26 mouse cellular contexts compared by ENCODE assay signal in the genomic region with DNA sequence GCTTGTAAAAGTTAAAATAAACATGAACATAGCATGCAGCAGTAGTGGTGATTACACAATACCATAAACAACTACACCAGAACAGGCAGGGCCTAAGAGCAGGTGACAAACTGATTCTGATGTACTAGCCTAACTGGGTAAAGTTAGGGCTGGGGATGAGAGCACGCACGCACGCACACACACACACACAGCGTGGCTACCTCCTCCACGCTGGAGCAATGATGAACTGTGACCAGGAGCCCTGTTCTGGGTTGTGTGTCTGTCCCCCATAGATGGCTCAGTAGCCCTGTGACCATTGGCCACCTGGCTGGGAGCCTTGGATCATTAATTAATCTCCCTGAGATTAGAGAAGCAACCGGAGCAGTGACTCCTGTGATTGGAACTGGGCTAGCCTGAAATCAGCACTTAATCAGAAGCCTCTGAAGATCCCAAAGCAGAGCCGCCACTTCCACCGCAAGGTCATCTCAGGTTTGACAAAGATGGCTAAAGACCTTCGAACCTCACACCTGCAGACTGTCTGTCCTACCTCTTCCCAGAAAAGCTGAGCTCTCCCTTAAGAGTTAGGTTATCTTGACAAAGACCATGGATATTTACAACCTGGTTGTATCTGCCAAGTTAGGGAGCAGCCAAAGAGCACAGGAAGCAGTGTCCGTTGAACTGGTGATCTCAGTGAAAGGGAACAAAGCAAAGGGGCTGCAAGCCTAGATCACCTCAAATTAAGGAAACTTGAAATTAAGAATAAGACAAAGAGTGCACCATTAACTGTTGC. TPM values are rescaled to one million over a fixed set of nuclear protein-coding genes. Genes with fewer than 3 reads are reported as not detected.
"Had no signal": no experiment of that assay in that cellular context is flagged by ENCODE, and none has a peak within 500 bp of the region (broad histone marks: within the 10 kb centered on the region; RNA-seq: fewer than 3 reads in every experiment).

No protein-coding gene starts in this region.

- H3K4me1 ChIP-seq: limb, embryonic 12.5 days; limb, embryonic 15.5 days; lung, embryonic 15.5 days had no signal

- H3K4me3 ChIP-seq: left cerebral cortex, adult 2 months; limb, embryonic 12.5 days; limb, embryonic 15.5 days; lung, embryonic 15.5 days had no signal

- H3K9ac ChIP-seq: limb, embryonic 12.5 days; limb, embryonic 15.5 days; lung, embryonic 15.5 days had no signal

- ATAC-seq: hindbrain, postnatal 0 days; inflammation-experienced regulatory T-cells, adult 6 months had no signal

- DNase-seq: layer of hippocampus, postnatal 36 days; left cerebral cortex, postnatal 4 days; lung, adult 18-20 months; lung, postnatal 10 days; lung, postnatal 4 days; midbrain, embryonic 14.5 days; thymus, adult 2 months; thymus, postnatal 14 days; thymus, postnatal 4 days had no signal

- H3K9me3 ChIP-seq: limb, embryonic 12.5 days; limb, embryonic 15.5 days; lung, embryonic 15.5 days had no signal

- H3K27me3 ChIP-seq: limb, embryonic 12.5 days; limb, embryonic 15.5 days; lung, embryonic 15.5 days had no signal

- H3K27ac ChIP-seq: hindbrain, postnatal 0 days; kidney, postnatal 0 days; left cerebral cortex, adult 2 months; limb, embryonic 12.5 days; limb, embryonic 15.5 days; lung, embryonic 15.5 days; stomach, postnatal 0 days had no signal

- H3K36me3 ChIP-seq: limb, embryonic 12.5 days; limb, embryonic 15.5 days; lung, embryonic 15.5 days had no signal

- H3K4me2 ChIP-seq: limb, embryonic 12.5 days; limb, embryonic 15.5 days; lung, embryonic 15.5 days; midbrain, embryonic 11.5 days had no signal

RNA-seq across cellular contexts. Expression of gene Fabp1, which starts 26.6 kb away (rescaled TPM):
- total RNA-seq: hindbrain, postnatal 0 days; layer of hippocampus, adult 8-10 months; layer of hippocampus, postnatal 10 days; layer of hippocampus, postnatal 36 days; left cerebral cortex, adult 2 months; left cerebral cortex, postnatal 14 days; left cerebral cortex, postnatal 4 days; megakaryocyte progenitor cell, adult 5-6 weeks; megakaryocyte-erythroid progenitor cell, adult 5-6 weeks; midbrain, postnatal 0 days had no signal
- polyA plus RNA-seq: hindbrain, postnatal 0 days; inflammation-experienced regulatory T-cells, adult 6 months; limb, embryonic 12.5 days; midbrain, embryonic 11.5 days; midbrain, embryonic 14.5 days; midbrain, postnatal 0 days; neural tube, embryonic 11.5 days; neural tube, embryonic 14.5 days had no signal

RNA-seq across cellular contexts. Expression of gene Thnsl2, which starts 28.8 kb away (rescaled TPM):
- total RNA-seq: megakaryocyte-erythroid progenitor cell, adult 5-6 weeks had no signal
